In the genomic region with DNA sequence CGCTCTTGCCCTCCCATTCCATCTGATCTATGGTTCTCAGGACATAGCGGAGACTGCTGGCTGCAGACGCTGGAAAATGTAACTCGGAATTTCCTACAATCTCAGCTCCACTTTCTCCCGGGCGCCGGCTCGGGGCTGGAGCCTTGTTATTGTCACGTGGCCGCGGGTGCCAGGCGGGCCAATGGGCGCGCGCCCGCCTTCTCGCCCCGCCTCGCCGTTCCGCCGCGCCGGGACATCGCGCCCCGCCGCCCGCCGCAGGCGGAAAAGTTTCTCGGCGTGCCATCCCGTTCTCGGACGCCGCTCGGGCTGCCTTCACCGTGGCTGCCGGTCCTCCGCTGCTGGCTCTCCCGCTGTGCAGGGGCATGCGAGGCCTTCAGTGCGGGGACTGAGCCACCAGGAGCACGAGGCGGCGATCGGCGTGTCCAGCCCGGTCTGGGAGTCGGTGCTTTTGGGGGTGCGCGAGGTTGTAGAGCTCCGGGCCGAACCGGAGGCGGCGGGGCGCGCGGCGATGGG, we compare ENCODE assay signal across 8 mouse cellular contexts. TPM values are rescaled to one million over a fixed set of nuclear protein-coding genes. Genes with fewer than 3 reads are reported as not detected.
DNase-seq lines count a peak whose midpoint lies in the region; ATAC-seq and TF ChIP-seq lines count a peak whose summit lies in the region.

A gene (plus strand): TSS at position 201 of the 513 bp plus-strand sequence.

- H3K4me2 ChIP-seq in embryonic facial prominence, embryonic 11.5 days (ENCODE audit: low read depth, low read length): peak within 1 kb of the TSS; percentile 70

- H3K9me3 ChIP-seq in embryonic facial prominence, embryonic 11.5 days (replicated peaks; ENCODE audit: control insufficient read depth, low read length): no peaks in the 10 kb centered on the region
- no peaks in the 10 kb centered on the region for H3K9me3 ChIP-seq in limb, embryonic 10.5 days (replicated peaks)

- no peak for TF ChIP-seq POLR2A in bone marrow macrophage, adult 2 months (IDR thresholded peaks at IDR 0.05; ENCODE audit: borderline replicate concordance, low read depth, low read length)
- peak; percentile 56; the same call in 1 of the 2 replicates for TF ChIP-seq POLR2A in small intestine, adult 2 months (IDR thresholded peaks at IDR 0.05; ENCODE audit: low read depth, low read length)

- H3K36me3 ChIP-seq in embryonic facial prominence, embryonic 11.5 days (replicated peaks; ENCODE audit: control insufficient read depth, insufficient read depth, low read depth, low read length): no peaks in the 10 kb centered on the region
- no peaks in the 10 kb centered on the region for H3K36me3 ChIP-seq in limb, embryonic 10.5 days
- no peaks in the 10 kb centered on the region for H3K36me3 ChIP-seq in small intestine, adult 2 months (ENCODE audit: control insufficient read depth, insufficient read depth, low read length)

- H3K27ac ChIP-seq in bone marrow macrophage, adult 2 months (ENCODE audit: insufficient read depth, low read depth, low read length): no peak within 1 kb of the TSS
- H3K27ac ChIP-seq in embryonic facial prominence, embryonic 11.5 days (replicated peaks; ENCODE audit: low read depth, low read length): peak within 1 kb of the TSS; percentile 95
- H3K27ac ChIP-seq in limb, embryonic 10.5 days: peak within 1 kb of the TSS; percentile 100
- peak within 1 kb of the TSS; percentile 92 for H3K27ac ChIP-seq in small intestine, adult 2 months (ENCODE audit: insufficient read depth, low read depth, low read length)

- no peaks in the 10 kb centered on the region for H3K27me3 ChIP-seq in embryonic facial prominence, embryonic 11.5 days (ENCODE audit: control insufficient read depth, insufficient read depth, low read length)
- no peaks in the 10 kb centered on the region; the same call in 1 of the 2 replicates for H3K27me3 ChIP-seq in limb, embryonic 10.5 days (ENCODE audit: low read depth, poor library complexity, severe bottlenecking)
- no peaks in the 10 kb centered on the region for H3K27me3 ChIP-seq in small intestine, adult 2 months (ENCODE audit: control insufficient read depth, insufficient read depth, low read length)

- WGBS in embryonic facial prominence, embryonic 11.5 days: under 1% methylated on average over 48 of the region's 62 CpGs
- under 1% methylated on average over 62 of the region's 62 CpGs for WGBS in limb, embryonic 10.5 days
- 1% methylated on average over 62 of the region's 62 CpGs for WGBS in small intestine, adult 2 months

- peak; percentile 94 for DNase-seq in embryonic facial prominence, embryonic 11.5 days (ENCODE audit: low spot score)
- peak; percentile 85 to 90 for DNase-seq in heart, adult 18-20 months
- peak; percentile 91 for DNase-seq in kidney, adult 18-20 months
- peak; percentile 92 for DNase-seq in limb, embryonic 10.5 days (ENCODE audit: low spot score)
- DNase-seq in mesoderm, embryonic 11.5 days (ENCODE audit: low read depth, low spot score): peak; percentile 88
- DNase-seq in natural killer cell, adult 2 months (ENCODE audit: low spot score in 2 of 2): no peak

- ATAC-seq in embryonic facial prominence, embryonic 11.5 days (replicated peaks; ENCODE audit: insufficient number of reproducible peaks, low FRiP score, low TSS enrichment, low read depth): peak; percentile 81

- peak within 1 kb of the TSS; percentile 89 for H3K4me3 ChIP-seq in bone marrow macrophage, adult 2 months (ENCODE audit: insufficient read depth, low read length)
- peak within 1 kb of the TSS; percentile 94 for H3K4me3 ChIP-seq in embryonic facial prominence, embryonic 11.5 days (ENCODE audit: low read depth, low read length)
- H3K4me3 ChIP-seq in limb, embryonic 10.5 days: peak within 1 kb of the TSS; percentile 97
- peak within 1 kb of the TSS; percentile 98 for H3K4me3 ChIP-seq in small intestine, adult 2 months (ENCODE audit: low read depth, low read length)

- no peak for TF ChIP-seq CTCF in bone marrow macrophage, adult 2 months (IDR thresholded peaks at IDR 0.05; ENCODE audit: low read depth, low read length)
- TF ChIP-seq CTCF in small intestine, adult 2 months (IDR thresholded peaks at IDR 0.05; ENCODE audit: extremely low read depth, insufficient read length, insufficient replicate concordance, low read depth, low read length): no peak

- peak within 1 kb of the TSS; percentile 98 for H3K9ac ChIP-seq in embryonic facial prominence, embryonic 11.5 days (replicated peaks; ENCODE audit: low read length)

- peaks cover 2% of the 10 kb centered on the region; the same call in 1 of the 2 replicates for H3K4me1 ChIP-seq in bone marrow macrophage, adult 2 months (ENCODE audit: control insufficient read depth, insufficient read depth, low read length)
- H3K4me1 ChIP-seq in embryonic facial prominence, embryonic 11.5 days (ENCODE audit: control insufficient read depth, insufficient read depth, low read length): no peaks in the 10 kb centered on the region; the same call in 1 of the 2 replicates
- H3K4me1 ChIP-seq in limb, embryonic 10.5 days: peaks cover 33% of the 10 kb centered on the region
- H3K4me1 ChIP-seq in small intestine, adult 2 months (ENCODE audit: control insufficient read depth, insufficient read depth, insufficient read length, low read length): peaks cover 25% of the 10 kb centered on the region; the same call in 1 of the 2 replicates

RNA-seq across cellular contexts. Expression of the gene that starts here (rescaled TPM):
- polyA plus RNA-seq in bone marrow macrophage, adult 2 months (2012; ENCODE audit: insufficient read depth, insufficient read length, missing spikeins): 0.46 and 0.65 TPM in 2 replicates
- 28.6 and 32.9 TPM in 2 replicates for polyA plus RNA-seq in embryonic facial prominence, embryonic 11.5 days (2014; fragmentation: Nextera tagmentation; extraction: Ambion mirVana)
- 1 to 10 TPM; 1.5 to 2.7 TPM for total RNA-seq in heart, adult 18-20 months (2021)
- polyA plus RNA-seq in limb, embryonic 10.5 days (2016; fragmentation: Nextera tagmentation; extraction: Ambion mirVana): 31.6 and 49.9 TPM in 2 replicates
- 7.7 and 17.9 TPM in 2 replicates for polyA plus RNA-seq in small intestine, adult 2 months (2012; rRNA removed)

Comparison
In these comparisons a context has a peak if more than half of its experiments do, and no peak if none do; other contexts are left out.
1. DNase-seq: peak in embryonic facial prominence, embryonic 11.5 days (single experiment), heart, adult 18-20 months (2 of 2), kidney, adult 18-20 months (single experiment), limb, embryonic 10.5 days (single experiment) and mesoderm, embryonic 11.5 days (single experiment); none in natural killer cell, adult 2 months (0 of 2).
2. Peak in every context shown above with its lines, with median percentiles within 50 percentile points of each other: H3K4me3 ChIP-seq.